Mouse (Mus musculus): ENCODE measurements at regions not wholly inside any gene's neighbourhood (a gene's known extent, or its start where the extent isn't known, plus 50 kb on each side); places are given as distances from the start of the nearest gene placed in this dataset.

- TF ChIP-seq CTCF (IDR thresholded peaks at IDR 0.05; ENCODE audit: insufficient read depth, low read length) (no peak), POLR2A (IDR thresholded peaks at IDR 0.05; ENCODE audit: borderline replicate concordance, extremely low read depth, low read depth, low read length) (no peak)
Measured at GRCm38 (mm10) chr6:50929503-50929902, 275.3 kb upstream of the Npvf start.

All from lung, adult 2 months (tissue).